Mouse (Mus musculus): ENCODE measurements around the gene Immp2l. TPM values are rescaled to one million over a fixed set of nuclear protein-coding genes. Genes with fewer than 3 reads are reported as not detected.

Immp2l gene
- polyA plus RNA-seq, 1 experiment from 2014 or later, result 8.0 TPM

DNA sequence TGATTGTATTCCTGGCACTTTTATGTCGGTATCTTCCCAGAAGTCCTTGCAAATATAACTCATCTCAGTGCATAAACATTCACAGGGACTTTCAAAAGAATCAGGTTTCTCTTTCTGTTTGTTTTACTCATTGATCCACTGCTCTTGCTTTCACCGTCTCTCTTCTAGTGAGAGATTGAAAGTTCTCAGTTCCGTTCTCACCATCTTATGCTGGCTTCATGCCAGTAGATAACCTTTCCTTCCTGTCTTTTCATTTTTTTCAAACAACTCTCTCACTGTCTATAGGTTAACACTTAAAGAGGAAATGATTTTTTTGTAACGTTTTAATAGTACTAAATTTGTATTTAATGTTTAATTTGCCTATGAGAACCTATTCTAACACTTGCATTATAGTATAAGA, 937.1 kb downstream of the Immp2l start:
- H3K9me3 ChIP-seq, result no peaks in the 10 kb centered on the region
- no peaks in the 10 kb centered on the region for H3K36me3 ChIP-seq (replicated peaks)
- no peaks in the 10 kb centered on the region for H3K27me3 ChIP-seq
- WGBS, result 69% methylated on average over 4 of the region's 4 CpGs
- H3K4me3 ChIP-seq (replicated peaks), result no peak overlapping the region
- no peak overlapping the region for H3K27ac ChIP-seq
- no peak overlapping the region for H3K9ac ChIP-seq
- no peaks in the 10 kb centered on the region for H3K4me1 ChIP-seq
- ATAC-seq (ENCODE audit: low FRiP score), result no peak
- H3K4me2 ChIP-seq, result no peak overlapping the region

DNA sequence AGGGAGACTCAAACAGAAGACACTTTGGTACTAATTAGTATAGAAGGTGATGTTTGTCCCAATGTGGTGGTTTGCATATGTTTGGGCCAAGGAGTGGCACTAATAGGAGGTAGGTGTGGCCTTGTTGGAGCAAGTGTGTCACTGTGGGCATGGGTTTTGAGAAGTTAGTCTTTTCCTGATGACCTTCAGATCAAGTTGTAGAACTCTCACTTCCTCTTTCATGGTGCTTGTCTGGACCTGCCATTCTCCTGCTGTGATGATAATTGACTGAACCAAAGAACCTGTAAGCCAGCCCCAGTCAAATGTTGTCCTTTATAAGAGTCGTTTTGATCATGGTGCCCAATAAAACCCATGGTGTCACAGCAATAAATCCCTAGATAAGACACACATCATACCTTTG, 967.5 kb downstream of the Immp2l start:
- no peak overlapping the region for H3K9ac ChIP-seq
- no peak overlapping the region for H3K4me3 ChIP-seq (replicated peaks)
- no peaks in the 10 kb centered on the region for H3K9me3 ChIP-seq
- no peak for ATAC-seq (ENCODE audit: low FRiP score)
- H3K36me3 ChIP-seq (replicated peaks), result no peaks in the 10 kb centered on the region
- H3K27ac ChIP-seq, result no peak overlapping the region
- 84% methylated on average over 1 of the region's 1 CpGs for WGBS
- no peak overlapping the region for H3K4me2 ChIP-seq
- H3K4me1 ChIP-seq, result no peaks in the 10 kb centered on the region
- H3K27me3 ChIP-seq, result no peaks in the 10 kb centered on the region

Measured in forebrain, embryonic 12.5 days (tissue).